Mouse (Mus musculus) bone marrow, adult 2 months (tissue): ENCODE measurements around the gene Iba57. TPM values are rescaled to one million over a fixed set of nuclear protein-coding genes. Genes with fewer than 3 reads are reported as not detected.

Source experiments
- H3K27ac ChIP-seq: fragments of 200-500 bp; 2 replicates; pipeline ENCODE4 v1.5.1; 2012; ENCODE audit warnings: low read depth, mild to moderate bottlenecking, control low read depth, inconsistent platforms, low read length; ENCODE audit not compliant: control insufficient read depth, poor library complexity, insufficient read depth
- H3K4me1 ChIP-seq: fragments of 200-500 bp; 2 replicates; pipeline ENCODE4 v1.6.1; 2011; ENCODE audit warnings: low read length; ENCODE audit not compliant: control insufficient read depth, insufficient read depth
- H3K4me3 ChIP-seq: fragments of 200-500 bp; replicated peaks from 2 replicates; pipeline ENCODE3; 2011; ENCODE audit warnings: mild to moderate bottlenecking, low read depth, low read length, control low read depth; ENCODE audit not compliant: control insufficient read depth
- CTCF ChIP-seq: fragments of 200-500 bp; IDR thresholded peaks from 2 replicates; pipeline ENCODE4 v1.5.1; 2011; ENCODE audit warnings: low read length, control low read depth; ENCODE audit not compliant: control insufficient read depth, insufficient read depth
- POLR2A ChIP-seq: fragments of 200-500 bp; IDR thresholded peaks from 2 replicates; pipeline ENCODE4 v1.6.1; 2011; ENCODE audit warnings: low read depth, mild to moderate bottlenecking, control low read depth, low read length, borderline replicate concordance; ENCODE audit not compliant: control insufficient read depth
- WGBS: fragments of 180-500 bp; shearing (Covaris S2); methylation state at CpG from one replicate; pipeline ENCODE4 v1.1.7; 2018; 5-methylcytosine and 5-hydroxymethylcytosine counted together
- polyA plus RNA-seq: library from polyadenylated mRNA; stranded (reverse); fragments of >200 nt; gene quantifications from 2 replicates; pipeline ENCODE4 v1.2.4, GENCODE M21; 2011; ENCODE audit warnings: low replicate concordance; ENCODE audit not compliant: missing spikeins, insufficient read depth, insufficient read length

The Iba57 gene
- polyA plus RNA-seq, 1 experiment = 19.4 TPM

DNA sequence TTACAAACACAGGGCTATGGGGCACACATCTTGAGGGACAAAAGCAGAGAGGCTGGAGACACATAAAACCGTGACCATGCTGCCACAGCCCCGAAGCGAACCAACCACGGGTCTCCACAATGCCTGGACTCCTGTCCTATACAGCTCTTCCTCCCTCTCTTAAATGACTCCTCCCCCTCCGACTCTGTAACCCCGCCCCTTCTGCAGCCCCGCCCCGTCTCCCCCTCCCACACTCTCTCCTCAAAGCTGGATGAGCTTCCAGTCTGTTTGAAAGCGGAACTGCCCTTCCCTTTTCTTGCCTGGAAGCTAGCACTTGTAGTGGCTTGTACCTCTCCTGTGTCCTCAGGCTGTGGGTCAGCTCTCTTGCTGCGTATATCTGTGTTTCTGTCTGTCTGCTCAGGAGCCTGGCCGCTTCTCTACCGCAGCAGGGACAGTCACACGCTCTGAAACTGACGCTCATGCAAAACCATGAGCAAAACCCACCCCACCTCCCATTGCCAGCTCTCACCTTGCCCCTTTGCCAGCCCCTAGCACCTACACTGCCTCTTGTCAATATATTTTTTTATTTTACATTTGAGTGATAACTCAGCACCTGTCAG lies 21.7 kb downstream of the Iba57 start:
- WGBS = 5% methylated on average over 14 of the region's 14 CpGs

DNA sequence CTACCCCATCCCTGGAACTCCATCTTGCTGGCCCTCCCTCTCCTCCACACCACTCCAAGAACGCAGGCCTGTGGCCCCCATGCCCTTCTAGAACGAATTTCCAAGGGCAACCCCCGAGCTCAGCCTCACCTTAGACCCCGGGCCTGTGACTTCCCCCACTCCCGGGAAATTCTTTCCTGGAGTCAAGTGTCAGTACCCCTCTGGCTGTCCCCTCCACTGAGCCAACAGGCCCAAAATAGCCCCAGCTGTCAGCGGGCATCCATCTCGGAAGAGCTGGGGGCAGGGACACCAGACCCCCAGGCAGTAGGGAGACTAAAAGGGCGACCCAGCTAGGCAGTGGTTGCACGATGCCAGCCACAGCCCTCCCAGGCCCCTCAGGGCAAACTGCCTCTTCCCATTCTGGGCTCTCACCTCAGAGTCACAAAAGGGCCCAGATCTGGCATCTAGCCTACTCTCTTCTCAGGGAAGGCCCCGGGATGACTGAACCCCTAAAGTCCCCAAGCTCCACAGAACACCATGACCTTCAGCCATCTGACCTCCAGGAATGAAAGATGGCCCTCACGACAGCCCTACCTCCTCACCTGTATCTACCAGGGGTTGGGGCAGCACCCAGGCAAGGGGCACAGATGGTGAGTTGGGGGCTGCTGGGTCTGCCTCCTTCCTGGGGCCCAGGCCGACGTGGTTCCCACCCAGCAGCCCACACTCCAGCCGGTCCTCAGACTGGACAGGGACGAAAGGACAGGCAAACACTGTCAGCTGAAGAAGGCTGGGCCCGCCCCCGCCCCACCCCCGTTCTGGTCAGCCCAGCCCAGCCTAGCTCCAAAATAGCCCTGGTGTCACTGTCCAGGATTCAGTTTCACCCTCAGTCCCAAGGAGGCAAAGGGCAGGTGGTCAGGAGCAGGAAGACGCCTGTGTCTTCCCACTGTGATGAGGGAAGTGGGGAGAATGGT lies 24.7 kb downstream of the Iba57 start:
- Histone ChIP-seq H3K4me3 (no peak overlapping the region), H3K27ac (no peak overlapping the region), H3K4me1 (no peaks in the 10 kb centered on the region)
- 79% methylated on average over 19 of the region's 19 CpGs for WGBS
- TF ChIP-seq CTCF = no peak
- no peak for TF ChIP-seq POLR2A

More for the DNA sequence above, 21.7 kb downstream of the Iba57 start:
- Histone ChIP-seq H3K4me3 (no peak overlapping the region), H3K27ac (no peak overlapping the region), H3K4me1 (no peaks in the 10 kb centered on the region)
- TF ChIP-seq CTCF (no peak), POLR2A (no peak)

DNA sequence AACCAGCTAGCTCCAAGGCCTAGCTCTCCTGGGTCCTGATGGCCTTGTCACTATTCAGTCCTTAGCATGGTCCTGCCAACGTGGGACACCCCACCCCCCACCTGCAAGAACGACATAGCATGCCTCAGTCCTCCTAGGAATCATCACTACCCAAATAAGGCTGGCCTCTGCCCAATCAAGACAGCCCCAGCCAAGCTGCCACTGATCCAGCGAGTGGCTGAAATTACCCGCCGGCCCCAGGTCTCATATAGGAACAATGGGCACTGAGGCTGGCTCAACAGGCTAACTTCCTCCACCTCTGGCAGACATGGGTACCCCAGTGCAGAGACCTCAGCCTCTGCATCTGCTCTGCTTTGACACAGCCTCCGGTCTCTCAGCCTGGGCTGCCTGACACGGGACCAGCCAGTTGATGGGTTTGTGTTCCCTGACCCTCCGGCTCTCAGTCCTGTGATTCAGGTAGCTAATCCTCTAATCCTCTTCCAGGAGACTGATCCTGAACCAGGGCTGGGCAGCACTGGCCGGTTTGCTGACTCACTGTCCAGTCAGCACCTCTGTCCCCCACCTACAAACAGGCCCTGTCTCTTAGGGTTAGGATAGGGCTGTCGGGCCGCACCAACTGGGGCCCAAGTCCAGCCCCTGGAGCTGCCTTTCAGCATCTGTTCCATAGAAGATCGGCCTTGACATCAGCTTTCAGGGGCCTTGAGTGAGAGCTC lies 26.4 kb downstream of the Iba57 start:
- Histone ChIP-seq H3K4me1 (no peaks in the 10 kb centered on the region), H3K27ac (no peak overlapping the region), H3K4me3 (no peak overlapping the region)
- TF ChIP-seq CTCF (no peak), POLR2A (0 out of 2 replicates have a peak, but pooled peaks have one; percentile 4)
- 78% methylated on average over 12 of the region's 12 CpGs for WGBS

DNA sequence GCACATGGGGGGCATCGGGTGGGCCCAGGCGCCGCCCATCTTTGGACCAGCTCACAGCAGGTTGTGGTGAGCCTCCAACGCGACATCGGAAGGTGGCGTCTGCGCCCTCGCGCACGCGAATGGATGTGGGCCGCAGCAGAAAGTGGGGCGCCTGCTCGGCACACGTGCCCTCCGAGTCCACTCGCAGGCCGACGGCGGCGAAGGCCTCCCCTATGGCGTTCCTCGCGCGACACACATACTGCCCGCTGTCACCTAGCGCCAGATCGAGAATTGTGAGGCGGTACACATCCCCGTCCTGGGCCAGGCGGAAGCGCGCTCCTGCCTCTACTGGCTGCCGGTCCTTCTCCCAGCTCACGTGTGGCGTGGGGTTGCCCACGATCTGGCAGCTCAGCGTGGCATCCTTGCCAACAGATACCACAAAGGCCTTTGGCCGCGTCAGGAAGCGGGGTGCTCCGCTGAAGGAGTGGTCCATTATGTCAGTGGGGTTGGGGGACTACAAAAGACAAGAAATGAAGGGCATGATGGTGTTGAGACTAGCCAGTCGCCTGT lies 27.6 kb downstream of the Iba57 start, which contains the start of gene Obscn:
TSS of gene Obscn (minus strand) at position 499 of the 549 bp plus-strand sequence.
- TF ChIP-seq POLR2A (no peak), CTCF (no peak)
- Histone ChIP-seq H3K27ac (no peak within 1 kb of the TSS), H3K4me3 (no peak within 1 kb of the TSS), H3K4me1 (no peaks in the 10 kb centered on the region)
- WGBS = 17% methylated on average over 44 of the region's 44 CpGs

DNA sequence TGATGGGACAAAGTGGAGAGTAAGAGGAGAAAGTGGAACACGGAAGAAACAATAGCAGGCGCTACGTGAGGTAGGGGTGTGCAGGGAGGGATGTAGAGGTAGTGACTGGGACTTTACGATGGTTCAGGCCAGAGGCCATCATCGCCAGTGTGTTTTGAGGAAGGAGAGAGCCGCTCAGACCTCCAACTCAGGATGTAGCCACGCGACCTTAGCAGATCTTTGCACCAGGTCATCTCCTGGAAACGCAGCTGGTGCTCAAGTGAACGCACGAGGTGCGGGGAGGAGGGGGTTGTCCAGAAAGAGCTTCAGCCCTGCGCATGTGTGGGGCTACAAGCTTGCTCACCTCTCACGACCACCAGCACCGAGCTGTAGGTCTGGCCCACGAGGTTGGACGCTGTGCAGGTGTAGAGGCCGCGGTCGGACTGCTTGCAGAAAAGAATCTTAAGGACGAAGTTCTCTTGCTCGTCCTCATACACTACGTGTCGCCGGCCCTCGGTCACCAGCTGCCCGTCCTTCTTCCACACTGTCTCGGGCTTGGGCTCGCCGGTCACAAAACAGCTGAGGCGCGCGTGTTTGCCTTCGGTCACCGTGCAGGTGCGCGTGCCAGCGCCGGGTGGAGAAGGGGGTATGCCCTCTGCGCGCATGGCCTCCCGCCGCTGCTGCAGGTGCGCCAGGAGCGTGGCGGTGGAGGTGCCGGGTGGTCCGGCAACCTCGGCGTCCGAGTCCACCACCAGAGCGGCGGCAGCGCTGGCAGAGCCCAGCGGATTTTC lies 28.3 kb downstream of the Iba57 start:
- Histone ChIP-seq H3K4me1 (no peaks in the 10 kb centered on the region), H3K4me3 (no peak overlapping the region), H3K27ac (no peak overlapping the region)
- 9% methylated on average over 55 of the region's 55 CpGs for WGBS
- TF ChIP-seq CTCF (no peak), POLR2A (no peak)

DNA sequence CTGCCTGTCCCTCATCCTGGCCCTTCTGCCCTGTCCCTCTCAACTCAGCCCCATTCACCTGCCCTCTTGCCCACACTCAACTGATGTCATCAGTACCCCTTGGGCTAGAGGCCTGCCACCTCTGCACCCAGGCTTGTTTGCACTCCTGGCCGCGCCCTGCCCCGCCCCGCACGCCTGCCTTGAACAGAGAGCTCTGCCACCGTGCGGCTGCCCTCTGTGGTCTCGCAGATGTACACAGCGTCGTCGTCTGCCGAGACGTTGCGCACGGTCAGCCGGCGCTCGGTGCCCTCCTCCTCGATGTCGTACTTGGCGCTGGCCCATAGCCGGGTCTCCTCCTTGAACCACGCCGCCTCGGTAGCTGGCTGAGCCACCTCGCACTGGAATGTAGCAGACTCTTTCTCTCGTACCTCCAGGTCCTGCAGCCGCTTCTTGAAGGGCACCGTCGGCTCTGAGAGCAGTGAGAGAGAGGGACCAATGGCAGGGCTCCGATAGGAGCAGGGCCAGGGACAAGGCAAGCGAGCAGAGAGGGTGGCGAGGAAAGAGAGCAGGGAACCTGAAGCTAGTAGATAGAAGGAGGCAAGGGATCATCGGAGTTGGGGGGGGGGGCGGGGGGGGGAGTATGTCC lies 29.1 kb downstream of the Iba57 start:
- 7% methylated on average over 35 of the region's 35 CpGs for WGBS
- H3K4me1 ChIP-seq = no peaks in the 10 kb centered on the region
- no peak for TF ChIP-seq POLR2A
- TF ChIP-seq CTCF = no peak
- no peak overlapping the region for H3K4me3 ChIP-seq
- H3K27ac ChIP-seq = no peak overlapping the region

DNA sequence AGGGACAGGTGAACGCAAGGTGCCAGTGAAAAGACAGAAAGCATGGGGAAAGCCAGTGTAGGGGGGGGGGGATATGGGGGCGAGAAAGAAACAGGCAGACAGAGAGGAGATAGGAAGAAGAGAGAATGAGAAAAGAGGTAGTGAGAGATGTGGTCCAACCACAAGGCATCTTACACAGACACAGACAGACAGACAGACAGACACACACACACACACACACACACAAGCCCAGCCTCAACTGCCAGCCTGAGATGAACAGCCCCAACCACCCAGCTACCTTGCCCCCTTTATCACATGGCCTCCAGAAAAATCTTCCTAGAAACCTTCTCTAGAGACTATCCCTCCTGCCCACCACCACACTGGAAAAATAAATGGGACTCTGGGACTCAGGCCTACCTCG lies 31.5 kb downstream of the Iba57 start:
- Histone ChIP-seq H3K4me3 (no peak overlapping the region), H3K4me1 (no peaks in the 10 kb centered on the region), H3K27ac (no peak overlapping the region)
- TF ChIP-seq POLR2A (no peak), CTCF (no peak)
- 93% methylated on average over 2 of the region's 3 CpGs for WGBS
